Mouse (Mus musculus): Measurements from ENCODE around the gene Tmem238. TPM values are rescaled to one million over a fixed set of nuclear protein-coding genes. Genes with fewer than 3 reads are reported as not detected.
"Not testable (repeated sequence)": the region's sequence is repeated elsewhere in the genome, so short reads cannot be mapped to it uniquely, and the experiment has no call there.

Tmem238 gene
- total and polyA plus RNA-seq, 3 experiments = 4.3 to 5.4 (median 5.3) TPM

DNA sequence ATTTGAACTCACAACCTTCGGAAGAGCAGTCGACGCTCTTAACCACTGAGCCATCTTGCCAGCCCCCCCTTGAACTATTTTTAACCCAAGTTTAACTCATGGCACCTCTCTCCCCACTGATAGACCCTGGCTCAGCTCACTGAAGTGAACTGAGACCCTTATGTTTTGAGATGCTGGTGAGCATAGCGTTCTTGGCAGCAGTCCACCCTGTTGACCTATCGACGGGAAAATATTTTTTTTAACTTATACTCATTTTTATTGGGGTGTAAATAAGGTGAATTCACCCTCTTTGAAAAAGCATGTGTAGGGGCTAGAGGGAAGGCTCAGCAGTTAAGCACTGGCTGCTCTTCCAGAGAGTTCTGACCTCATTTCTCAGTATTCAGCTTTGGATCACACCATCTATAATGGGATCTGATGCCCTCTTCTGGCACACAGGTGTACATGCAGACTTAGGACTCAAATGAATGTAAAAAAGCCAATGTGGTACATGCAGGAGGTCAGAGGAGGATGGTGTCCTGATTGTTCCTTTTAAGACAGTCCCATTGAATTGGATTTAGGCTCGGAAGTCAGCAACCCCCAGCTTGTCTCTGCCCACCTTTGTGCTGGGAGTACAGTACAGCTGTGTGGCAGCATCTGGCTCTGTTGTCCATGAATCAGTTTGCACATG lies 6.4 kb upstream of the Tmem238 start:
- Histone ChIP-seq H3K4me3 (no peak overlapping the region), H3K27ac (no peak overlapping the region), H3K27me3 (ENCODE audit: control insufficient read depth, insufficient read depth, low read length) (no peaks in the 10 kb centered on the region), H3K9ac (ENCODE audit: low read depth, low read length) (no peak overlapping the region), H3K79me2 (replicated peaks; ENCODE audit: control insufficient read depth, insufficient read depth, low read length) (no peaks in the 10 kb centered on the region), H3K36me3 (ENCODE audit: control insufficient read depth, insufficient read depth, low read length) (peaks cover 2% of the 10 kb centered on the region; the same call in 1 of the 2 replicates), H3K4me1 (ENCODE audit: control insufficient read depth, insufficient read depth, low read length) (no peaks in the 10 kb centered on the region; the same call in 1 of the 2 replicates)
- 58% methylated on average over 7 of the region's 7 CpGs for WGBS
- intact Hi-C loops (cut with DNase I) = loop anchor here (10.0 kb wide), 2 partner anchors 141 to 661 kb away; partner anchors contain the start of genes Leng8 and Ppp6r1
- TF ChIP-seq CTCF (IDR thresholded peaks at IDR 0.05) = peak; percentile 81
- TF ChIP-seq POLR2A (IDR thresholded peaks at IDR 0.05; ENCODE audit: insufficient read depth, low read depth, low read length) = no peak
- TF ChIP-seq EP300 (IDR thresholded peaks at IDR 0.05; ENCODE audit: insufficient read depth, low read depth, low read length) = no peak
- DNase-seq = no peak

DNA sequence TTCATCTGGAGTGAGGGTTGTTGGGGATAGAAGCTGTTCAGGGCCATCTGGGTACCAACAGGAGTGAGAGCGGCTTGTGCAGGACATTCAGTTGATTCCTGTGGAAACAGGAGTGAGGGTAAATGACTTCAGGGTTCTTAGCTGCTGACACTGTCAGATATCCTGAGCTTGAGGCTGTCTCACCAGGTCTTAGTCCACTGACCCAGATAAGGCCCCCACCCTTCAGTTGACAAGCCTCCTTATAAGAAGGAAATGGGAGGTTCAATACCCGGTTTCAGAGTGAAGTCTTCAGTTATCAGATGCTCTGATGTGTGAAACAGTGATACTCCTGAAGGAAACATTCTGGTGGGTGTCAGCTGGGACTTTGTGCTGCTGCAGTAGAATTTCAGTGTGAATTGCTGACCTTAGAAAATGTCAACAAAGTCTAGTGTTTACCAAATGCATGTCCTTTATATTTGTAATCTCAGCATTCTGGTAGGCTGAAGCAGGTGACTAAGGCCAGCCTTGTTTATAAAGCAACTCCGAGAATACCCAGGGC lies 5.2 kb upstream of the Tmem238 start:
- no peak overlapping the region for H3K9ac ChIP-seq (ENCODE audit: low read depth, low read length)
- H3K27me3 ChIP-seq (ENCODE audit: control insufficient read depth, insufficient read depth, low read length) = no peaks in the 10 kb centered on the region
- intact Hi-C loops (cut with DNase I) = loop anchor here (5.0 to 10.0 kb wide), 4 partner anchors 107 to 660 kb away; partner anchors contain the start of genes Hspbp1, Leng8 and Ppp6r1
- H3K27ac ChIP-seq = no peak overlapping the region
- no peak overlapping the region for H3K4me3 ChIP-seq
- no peaks in the 10 kb centered on the region for H3K79me2 ChIP-seq (replicated peaks; ENCODE audit: control insufficient read depth, insufficient read depth, low read length)
- TF ChIP-seq POLR2A (IDR thresholded peaks at IDR 0.05; ENCODE audit: insufficient read depth, low read depth, low read length) (no peak), CTCF (IDR thresholded peaks at IDR 0.05) (no peak), EP300 (IDR thresholded peaks at IDR 0.05; ENCODE audit: insufficient read depth, low read depth, low read length) (no peak)
- 67% methylated on average over 3 of the region's 3 CpGs for WGBS
- no peaks in the 10 kb centered on the region; the same call in 1 of the 2 replicates for H3K4me1 ChIP-seq (ENCODE audit: control insufficient read depth, insufficient read depth, low read length)
- no peak for DNase-seq
- peaks cover 2% of the 10 kb centered on the region; the same call in 1 of the 2 replicates for H3K36me3 ChIP-seq (ENCODE audit: control insufficient read depth, insufficient read depth, low read length)

DNA sequence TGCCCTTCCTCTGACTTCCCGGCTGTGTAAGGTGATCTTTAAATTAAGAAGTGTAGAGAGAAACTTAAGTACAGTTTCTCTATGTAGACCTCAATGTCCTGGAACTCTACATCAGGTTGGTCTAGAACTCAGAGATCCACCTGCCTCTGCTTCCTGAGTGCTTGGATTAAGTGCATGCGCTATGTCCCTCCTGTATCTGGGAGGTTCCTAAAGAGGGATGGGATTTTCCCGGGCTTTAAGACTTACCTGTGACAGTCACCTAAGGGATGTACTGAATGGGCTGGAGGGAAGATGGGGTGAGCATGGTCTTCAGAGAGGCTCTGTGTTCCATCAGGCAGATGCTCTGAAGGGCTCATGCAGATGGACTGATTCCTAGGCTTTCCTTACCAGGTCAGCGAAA lies 4.2 kb upstream of the Tmem238 start:
- Histone ChIP-seq H3K27me3 (ENCODE audit: control insufficient read depth, insufficient read depth, low read length) (no peaks in the 10 kb centered on the region), H3K4me3 (peak overlapping the region; percentile 98), H3K79me2 (replicated peaks; ENCODE audit: control insufficient read depth, insufficient read depth, low read length) (no peaks in the 10 kb centered on the region), H3K27ac (peak overlapping the region; percentile 94), H3K4me1 (ENCODE audit: control insufficient read depth, insufficient read depth, low read length) (peaks cover 1% of the 10 kb centered on the region; the same call in 1 of the 2 replicates), H3K36me3 (ENCODE audit: control insufficient read depth, insufficient read depth, low read length) (peaks cover 2% of the 10 kb centered on the region; the same call in 1 of the 2 replicates), H3K9ac (ENCODE audit: low read depth, low read length) (peak overlapping the region; percentile 89)
- WGBS = 32% methylated on average over 4 of the region's 4 CpGs
- DNase-seq = no peak
- no peak for TF ChIP-seq CTCF (IDR thresholded peaks at IDR 0.05)
- intact Hi-C loops (cut with DNase I) = loop anchor here (5.0 to 10.0 kb wide), 4 partner anchors 106 to 659 kb away; partner anchors contain the start of genes Hspbp1, Leng8 and Ppp6r1

DNA sequence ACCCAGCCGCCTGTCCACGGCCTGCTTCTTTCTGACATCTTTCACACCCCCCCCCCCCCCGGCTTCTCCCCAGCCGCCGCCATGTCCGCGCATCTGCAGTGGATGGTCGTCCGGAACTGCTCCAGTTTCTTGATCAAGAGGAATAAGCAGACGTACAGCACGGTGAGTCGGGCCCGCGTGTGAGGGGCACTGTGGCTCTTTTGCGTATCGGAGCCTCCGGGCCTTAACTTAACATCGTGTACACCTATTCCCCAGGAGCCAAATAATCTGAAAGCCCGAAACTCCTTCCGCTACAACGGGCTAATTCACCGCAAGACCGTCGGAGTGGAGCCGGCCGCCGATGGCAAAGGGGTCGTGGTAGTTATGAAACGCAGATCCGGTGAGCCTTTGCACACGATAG lies 3.8 kb upstream of the Tmem238 start:
- intact Hi-C loops (cut with DNase I) = loop anchor here (5.0 to 10.0 kb wide), 4 partner anchors 106 to 658 kb away; partner anchors contain the start of genes Hspbp1, Leng8 and Ppp6r1
- peak overlapping the region; percentile 94 for H3K27ac ChIP-seq
- H3K4me3 ChIP-seq = peak overlapping the region; percentile 98
- H3K36me3 ChIP-seq (ENCODE audit: control insufficient read depth, insufficient read depth, low read length); H3K27me3 ChIP-seq (ENCODE audit: control insufficient read depth, insufficient read depth, low read length); DNase-seq; H3K79me2 ChIP-seq (replicated peaks; ENCODE audit: control insufficient read depth, insufficient read depth, low read length); H3K4me1 ChIP-seq (ENCODE audit: control insufficient read depth, insufficient read depth, low read length): not testable (repeated sequence)
- peak overlapping the region; percentile 89 for H3K9ac ChIP-seq (ENCODE audit: low read depth, low read length)
- WGBS = under 1% methylated on average over 31 of the region's 31 CpGs

DNA sequence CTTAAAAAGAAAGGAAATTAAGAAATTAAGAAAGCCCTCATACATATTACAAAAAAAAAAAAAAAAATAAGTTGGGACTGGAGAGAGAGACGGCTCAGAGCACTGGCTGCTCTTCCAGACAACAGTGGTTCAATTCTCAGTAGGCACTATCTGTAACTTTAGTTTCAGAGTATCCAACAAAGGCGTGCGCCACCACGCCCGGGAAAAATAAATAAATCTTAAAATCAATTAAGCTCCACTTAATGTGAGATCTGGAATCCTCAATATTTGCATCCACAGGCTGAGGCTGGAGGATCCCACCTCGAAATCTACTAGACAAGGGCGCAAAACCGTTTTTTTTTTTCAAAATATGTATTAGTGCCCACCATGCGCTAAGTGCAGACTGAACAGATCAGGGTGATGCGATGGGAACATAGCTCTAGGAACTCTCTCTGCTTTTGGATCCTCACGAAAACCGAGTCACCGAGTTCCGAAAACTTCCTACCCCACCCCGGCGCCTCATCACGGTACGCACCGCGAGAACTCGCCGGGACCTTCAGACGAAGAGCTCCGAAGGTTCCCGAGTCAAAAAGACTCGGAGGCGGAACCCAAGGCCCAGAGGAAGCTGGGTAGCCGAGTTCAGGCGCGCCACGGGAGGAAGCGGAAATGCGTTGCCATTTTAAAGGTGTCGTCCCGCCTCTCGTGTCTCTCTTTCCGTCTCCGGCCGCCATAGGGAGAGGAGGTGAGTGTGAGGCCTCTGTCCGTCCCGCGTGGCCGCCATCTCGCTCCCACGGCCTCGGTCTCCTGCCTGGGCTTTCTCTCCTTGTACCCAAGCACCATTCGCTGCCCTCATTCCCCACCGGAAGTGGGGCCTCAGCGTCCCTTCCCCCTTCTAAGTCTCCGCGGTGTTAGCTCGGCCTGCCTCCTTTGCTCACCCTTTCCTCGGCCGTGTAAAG lies 3.1 kb upstream of the Tmem238 start, which contains the start of gene Rpl28:
TSS of gene Rpl28 (plus strand) at position 597 of the 935 bp plus-strand sequence.
- Histone ChIP-seq H3K36me3 (ENCODE audit: control insufficient read depth, insufficient read depth, low read length) (peaks cover 2% of the 10 kb centered on the region; the same call in 1 of the 2 replicates), H3K27ac (peak within 1 kb of the TSS; percentile 94), H3K27me3 (ENCODE audit: control insufficient read depth, insufficient read depth, low read length) (no peaks in the 10 kb centered on the region), H3K4me3 (peak within 1 kb of the TSS; percentile 98), H3K9ac (ENCODE audit: low read depth, low read length) (peak within 1 kb of the TSS; percentile 92), H3K79me2 (replicated peaks; ENCODE audit: control insufficient read depth, insufficient read depth, low read length) (no peaks in the 10 kb centered on the region), H3K4me1 (ENCODE audit: control insufficient read depth, insufficient read depth, low read length) (peaks cover 4% of the 10 kb centered on the region)
- TF ChIP-seq EP300 (IDR thresholded peaks at IDR 0.05; ENCODE audit: insufficient read depth, low read depth, low read length) (peak; percentile 69; the same call in 1 of the 2 replicates), POLR2A (IDR thresholded peaks at IDR 0.05; ENCODE audit: insufficient read depth, low read depth, low read length) (peak; percentile 95), CTCF (IDR thresholded peaks at IDR 0.05) (no peak)
- peak; percentile 93 to 96 for DNase-seq
- intact Hi-C loops (cut with DNase I) = loop anchor here (1.0 to 10.0 kb wide), 5 partner anchors 20 to 658 kb away; partner anchors contain the start of genes Hspbp1, Leng8, Ppp6r1 and Ube2s
- WGBS = under 1% methylated on average over 54 of the region's 54 CpGs
